Mouse (Mus musculus): ENCODE measurements around the gene Ccnh. TPM values are rescaled to one million over a fixed set of nuclear protein-coding genes. Genes with fewer than 3 reads are reported as not detected.

The Ccnh gene
- total and polyA plus RNA-seq, 3 experiments: 39.3 to 109 (median 85.4) TPM

DNA sequence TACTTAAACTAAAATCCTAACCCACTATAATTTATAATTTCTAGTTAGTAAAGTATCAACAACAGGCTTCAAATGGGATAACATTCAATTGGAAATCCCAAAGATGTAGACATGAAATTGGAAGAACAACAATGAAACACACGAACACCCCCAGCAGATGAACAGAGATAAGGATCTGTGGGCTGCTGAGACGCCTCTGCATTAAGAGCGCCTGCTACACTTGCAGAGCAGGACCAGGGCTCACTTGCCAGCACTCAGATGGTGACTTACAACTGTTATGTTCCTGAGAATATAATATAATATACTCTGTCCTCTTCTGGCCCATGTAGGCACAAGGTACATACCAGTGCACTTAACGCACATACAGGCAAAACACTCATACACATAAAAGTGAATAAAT is 29.4 kb downstream of the Ccnh start:
- no peak for TF ChIP-seq NRF1 (IDR thresholded peaks at IDR 0.05; ENCODE audit: low read depth, low read length)
- no peak for TF ChIP-seq MYC (IDR thresholded peaks at IDR 0.05; ENCODE audit: low read depth, low read length)
- TF ChIP-seq SIN3A (IDR thresholded peaks at IDR 0.05; ENCODE audit: low read length): no peak
- TF ChIP-seq ELF1 (IDR thresholded peaks at IDR 0.05; ENCODE audit: low read depth, low read length): no peak
- no peak for TF ChIP-seq USF2 (conservative IDR thresholded peaks at IDR 0.05; ENCODE audit: low read depth, low read length)
- Histone ChIP-seq H3K27ac (ENCODE audit: insufficient read depth, low read depth) (no peak overlapping the region), H3K9me3 (replicated peaks; ENCODE audit: low read length) (no peaks in the 10 kb centered on the region), H3K79me2 (replicated peaks; ENCODE audit: control insufficient read depth, extremely low read depth, insufficient read depth, poor library complexity, severe bottlenecking) (no peaks in the 10 kb centered on the region), H3K4me2 (ENCODE audit: insufficient read depth, low read depth, poor library complexity, severe bottlenecking) (no peak overlapping the region), H3K36me3 (replicated peaks in 1 of 2; ENCODE audit: control insufficient read depth in 1 of 2, insufficient read depth in 1 of 2, low read length in 1 of 2) (peaks cover 5 to 46% of the 10 kb centered on the region in 2 experiments), H3K4me1 (ENCODE audit: control insufficient read depth in 1 of 2, insufficient read depth in 2 of 2) (no peaks in the 10 kb centered on the region), H3K4me3 (replicated peaks in 1 of 3; ENCODE audit: low read depth in 2 of 3, low read length in 2 of 3, poor library complexity in 1 of 3) (no peak overlapping the region), H3K9ac (ENCODE audit: insufficient read depth, low read depth) (no peak overlapping the region), H3K27me3 (replicated peaks) (no peaks in the 10 kb centered on the region)
- DNase-seq (ENCODE audit: extremely low read depth): no peak
- in situ Hi-C loops (cut with MboI; ENCODE audit: low pct_ligation_motif_present, low pct_unique_long_range_greater_than_20kb, low sequenced_read_pairs) (no loop called here), dilution Hi-C loops (cut with MboI; ENCODE audit: extremely low pct_ligation_motif_present, extremely low pct_unique_long_range_greater_than_20kb, low sequenced_read_pairs) (no loop called here)

DNA sequence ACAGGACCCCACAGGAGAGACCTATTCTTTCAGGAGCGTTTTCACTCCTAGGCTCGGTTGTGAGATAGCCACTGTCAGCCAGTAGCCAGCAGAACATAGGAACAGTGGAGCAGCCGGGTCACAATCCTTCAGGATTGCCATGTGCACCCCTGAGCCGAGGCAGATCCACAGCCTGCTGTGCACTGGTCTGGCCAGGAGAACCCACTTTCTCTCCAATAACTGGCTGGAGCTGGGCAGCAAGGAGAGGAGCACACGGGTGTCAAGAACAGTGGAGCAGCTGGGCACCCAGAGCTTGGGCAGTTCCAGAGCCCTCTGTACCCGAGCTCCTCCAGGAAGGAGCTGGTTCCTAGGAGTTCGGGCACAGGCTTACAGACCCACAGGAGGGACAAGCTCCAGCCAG is 49.6 kb downstream of the Ccnh start:
- Histone ChIP-seq H3K27me3 (replicated peaks) (no peaks in the 10 kb centered on the region), H3K79me2 (replicated peaks; ENCODE audit: control insufficient read depth, extremely low read depth, insufficient read depth, poor library complexity, severe bottlenecking) (no peaks in the 10 kb centered on the region), H3K36me3 (replicated peaks in 1 of 2; ENCODE audit: control insufficient read depth in 1 of 2, insufficient read depth in 1 of 2, low read length in 1 of 2) (peaks cover 2 to 14% of the 10 kb centered on the region in 2 experiments), H3K27ac (ENCODE audit: insufficient read depth, low read depth) (no peak overlapping the region), H3K9me3 (replicated peaks; ENCODE audit: low read length) (no peaks in the 10 kb centered on the region), H3K4me1 (ENCODE audit: control insufficient read depth in 1 of 2, insufficient read depth in 2 of 2) (peaks cover 0 to 3% of the 10 kb centered on the region in 2 experiments; a peak in 1 of 4 replicates), H3K9ac (ENCODE audit: insufficient read depth, low read depth) (no peak overlapping the region), H3K4me3 (replicated peaks in 1 of 3; ENCODE audit: low read depth in 2 of 3, low read length in 2 of 3, poor library complexity in 1 of 3) (no peak overlapping the region), H3K4me2 (ENCODE audit: insufficient read depth, low read depth, poor library complexity, severe bottlenecking) (no peak overlapping the region)
- in situ Hi-C loops (cut with MboI; ENCODE audit: low pct_ligation_motif_present, low pct_unique_long_range_greater_than_20kb, low sequenced_read_pairs): no loop called here
- TF ChIP-seq JUN (IDR thresholded peaks at IDR 0.05; ENCODE audit: insufficient read depth, low read depth, low read length) (no peak), NRF1 (IDR thresholded peaks at IDR 0.05; ENCODE audit: low read depth, low read length) (no peak), RAD21 (IDR thresholded peaks at IDR 0.05; ENCODE audit: low read depth, low read length) (no peak), MEF2A (IDR thresholded peaks at IDR 0.05; ENCODE audit: borderline replicate concordance, low read depth, low read length) (no peak), CTCF (conservative IDR thresholded peaks at IDR 0.05 in 1 of 2, IDR thresholded peaks at IDR 0.05 in 1 of 2; ENCODE audit: low read depth in 2 of 2, low read length in 2 of 2) (no peak), CHD1 (IDR thresholded peaks at IDR 0.05; ENCODE audit: low read depth, low read length) (no peak), POLR2AphosphoS2 (IDR thresholded peaks at IDR 0.05; ENCODE audit: low read depth, low read length) (no peak), SMC3 (IDR thresholded peaks at IDR 0.05; ENCODE audit: low read depth, low read length) (no peak), IRF4 (IDR thresholded peaks at IDR 0.05; ENCODE audit: low read depth, low read length) (no peak), SIN3A (IDR thresholded peaks at IDR 0.05; ENCODE audit: low read length) (no peak)
- dilution Hi-C loops (cut with MboI; ENCODE audit: extremely low pct_ligation_motif_present, extremely low pct_unique_long_range_greater_than_20kb, low sequenced_read_pairs): no loop called here
- DNase-seq (ENCODE audit: extremely low read depth): no peak

Other genes starting within 250 kb of the Ccnh start
- 12.7 and 14.3 TPM in 2 replicates for gene Rasa1, start 99.7 kb downstream of the Ccnh start, total RNA-seq (2012; rRNA removed)
- 32.7 and 34.5 TPM in 2 replicates for gene Rasa1, start 99.7 kb downstream of the Ccnh start, total RNA-seq (2014; rRNA removed)
- gene Rasa1, start 99.7 kb downstream of the Ccnh start, polyA plus RNA-seq (2012; ENCODE audit: insufficient read length, low read depth): 18.1 and 35.1 TPM in 2 replicates